Mouse (Mus musculus) R1 (cell line): ENCODE data around the gene Krt31.
A peak's percentile ranks its signal among the peaks of the same experiment; 100 is the strongest.

Experiments used
- DNase-seq: peaks from one replicate; pipeline ENCODE4 v3.0.0-alpha.2; 2018; ENCODE audit warnings: low read depth, low spot score

Gene Krt31

DNA sequence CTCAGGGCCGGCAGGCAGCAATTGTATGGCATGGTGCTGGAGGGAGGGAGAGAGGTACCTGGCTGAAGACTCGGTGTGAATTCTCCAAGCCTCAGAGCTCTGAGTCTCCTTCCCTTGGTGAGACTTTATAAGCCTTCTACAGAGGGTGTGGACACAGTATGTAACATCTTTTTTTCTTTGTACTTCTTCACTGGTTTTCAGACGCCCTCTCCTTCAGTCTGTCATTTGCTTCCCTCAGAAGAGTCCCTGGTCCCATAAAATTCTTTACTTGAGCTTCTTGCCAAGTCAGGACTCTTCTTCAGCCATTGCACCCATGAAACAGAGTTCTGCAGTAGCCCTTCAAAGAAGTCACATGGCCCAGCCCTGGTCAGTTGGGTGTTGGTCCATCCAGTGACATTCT is at the start of gene Krt31:
Gene Krt31, minus strand, starts transcription at position 101 of the 400 bp plus-strand sequence.
- DNase-seq, result no peak

DNA sequence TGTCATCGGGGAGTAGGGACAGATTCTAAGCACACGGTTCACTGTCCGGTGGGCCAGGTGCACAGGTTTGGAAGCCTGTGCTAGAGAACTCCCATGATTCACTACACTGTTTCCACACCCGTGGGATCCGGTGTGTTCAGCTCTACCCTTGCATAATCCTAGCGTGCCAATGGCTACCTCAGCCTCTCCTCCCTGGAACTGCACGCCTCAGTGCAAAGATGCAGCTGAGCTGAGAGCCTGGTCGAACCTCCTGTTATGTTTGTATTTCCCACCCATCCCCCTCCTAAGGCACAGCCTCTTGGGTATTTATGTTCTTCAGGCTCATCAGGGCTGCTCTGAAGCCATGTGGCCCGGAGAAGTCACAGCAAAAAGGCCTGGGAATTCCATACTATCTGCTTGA is 47.5 kb upstream of the Krt31 start:
- DNase-seq, result no peak

- no peak for DNase-seq
These were observed 45.8 kb upstream of the Krt31 start, which contains the start of gene Krt35 for GRCm38 (mm10) chr11:100096141-100096540. Gene Krt35, minus strand, starts transcription at chr11:100096241.

DNA sequence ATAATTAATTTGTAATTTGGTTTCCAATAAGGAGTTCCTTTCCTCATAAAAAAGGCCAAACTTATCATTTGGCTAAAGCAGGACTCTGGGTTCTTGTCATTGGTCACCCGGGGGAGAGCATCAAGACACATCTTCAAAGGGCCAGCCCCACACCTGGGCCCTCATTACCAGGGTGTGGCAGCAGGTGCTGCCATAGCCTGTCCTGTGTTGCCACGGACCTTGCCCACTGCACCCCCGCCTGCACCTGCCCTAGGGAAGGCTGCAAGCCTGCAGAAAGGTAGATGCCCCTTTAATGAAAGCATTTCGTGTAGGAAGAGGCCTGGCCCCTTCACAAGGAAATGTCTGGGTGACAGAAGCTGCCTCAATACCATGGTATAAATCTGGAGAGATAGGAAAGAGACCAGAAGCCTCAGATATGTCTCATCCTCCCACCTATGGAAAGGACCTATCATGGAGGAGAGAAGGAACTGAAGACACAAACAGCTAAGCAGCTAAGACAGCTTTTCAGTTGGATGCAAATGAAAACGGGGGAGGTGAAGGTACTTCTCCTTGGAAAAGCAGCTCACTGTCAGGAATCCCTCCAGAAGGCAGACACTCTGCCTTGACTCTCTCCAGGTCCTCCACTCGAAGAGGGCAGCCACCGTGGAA is 38.2 kb upstream of the Krt31 start:
- no peak for DNase-seq

DNA sequence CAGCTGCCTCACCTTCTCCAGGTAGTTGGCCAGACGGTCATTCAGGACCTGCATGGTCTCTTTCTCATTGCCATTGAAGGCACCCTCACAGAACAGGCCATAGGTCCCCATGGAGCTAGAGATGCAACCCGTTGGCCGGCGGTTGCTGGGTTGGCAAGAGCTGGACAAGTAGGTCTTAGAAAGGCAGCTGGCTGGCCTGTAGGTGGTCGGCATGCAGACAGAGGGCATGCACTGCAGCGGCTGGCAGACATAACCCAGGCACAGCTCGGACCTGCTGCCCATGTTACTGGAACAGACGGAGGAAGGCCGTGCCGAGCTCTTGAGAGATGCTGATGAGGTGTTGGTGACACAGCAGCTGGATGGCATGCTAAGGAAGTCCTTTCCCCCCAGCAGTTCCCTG is 37.5 kb upstream of the Krt31 start, which contains the start of gene Krt32:
Gene Krt32, minus strand, starts transcription at position 366 of the 400 bp plus-strand sequence.
- no peak for DNase-seq

GRCm38 (mm10) chr11:100073873-100074272 is 23.5 kb upstream of the Krt31 start:
- DNase-seq, result no peak

DNA sequence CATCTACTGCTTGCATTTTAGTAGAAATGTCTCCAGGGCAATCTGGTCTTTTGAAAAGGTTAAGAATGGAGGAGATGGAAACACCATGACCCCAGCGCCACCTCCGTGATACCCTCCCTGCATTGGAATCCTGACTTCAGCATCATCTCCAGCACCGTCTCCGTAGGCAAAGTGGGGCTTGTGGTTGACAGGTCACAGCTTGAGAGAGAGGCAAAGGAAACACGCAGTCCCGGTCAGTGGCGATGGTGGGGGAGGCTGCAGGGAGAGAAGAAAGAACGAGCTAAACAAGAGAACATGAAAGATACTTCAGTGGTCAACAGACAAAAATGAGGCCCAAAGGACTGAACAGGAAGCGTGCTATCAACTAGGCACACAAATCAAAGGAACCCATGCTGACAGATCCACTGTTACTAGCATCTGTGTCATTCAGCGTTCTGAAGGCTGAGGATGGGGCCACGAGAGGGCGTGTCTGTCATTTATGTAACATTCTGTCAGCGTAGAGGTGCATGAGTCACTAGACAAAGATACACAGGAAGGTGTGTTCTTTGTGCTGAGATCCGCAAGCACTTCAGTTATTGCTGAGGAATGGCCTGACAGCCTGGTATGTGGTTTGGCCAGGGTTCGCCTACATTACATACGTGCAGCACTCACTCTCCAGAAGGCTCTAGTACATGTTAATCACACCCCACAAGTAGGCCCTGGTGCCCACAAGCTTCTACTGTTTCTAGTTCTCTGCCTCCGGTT is 17.1 kb upstream of the Krt31 start:
- peak; percentile 12 for DNase-seq

GRCm38 (mm10) chr11:100066236-100067010 is 16.1 kb upstream of the Krt31 start:
- DNase-seq, result no peak

- DNase-seq, result peak; percentile 78
These were observed 8.5 kb upstream of the Krt31 start for GRCm38 (mm10) chr11:100058875-100059274.

GRCm38 (mm10) chr11:100055686-100056655 is 5.6 kb upstream of the Krt31 start:
- no peak for DNase-seq

DNA sequence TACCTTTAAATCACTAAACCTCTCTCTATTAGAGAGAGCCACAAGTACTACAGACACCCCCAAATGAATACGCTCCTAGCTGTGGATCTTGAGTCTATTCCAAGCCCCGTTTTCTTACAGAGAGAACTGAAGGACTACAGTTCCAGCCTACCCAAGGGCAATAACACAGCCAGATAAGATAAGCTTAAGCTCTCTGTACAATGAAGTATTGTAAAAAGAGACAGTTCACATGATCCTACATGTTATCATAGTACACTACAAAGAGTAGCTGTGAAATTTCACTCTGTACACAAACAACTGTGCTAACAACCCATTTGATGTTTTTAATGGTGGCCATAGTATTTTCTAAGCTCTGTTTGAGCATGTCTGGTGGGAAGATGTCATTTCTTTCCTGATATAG is 3.2 kb downstream of the Krt31 start:
- no peak for DNase-seq

- DNase-seq, result no peak
These were observed 4.0 kb downstream of the Krt31 start for GRCm38 (mm10) chr11:100046303-100046866.

DNA sequence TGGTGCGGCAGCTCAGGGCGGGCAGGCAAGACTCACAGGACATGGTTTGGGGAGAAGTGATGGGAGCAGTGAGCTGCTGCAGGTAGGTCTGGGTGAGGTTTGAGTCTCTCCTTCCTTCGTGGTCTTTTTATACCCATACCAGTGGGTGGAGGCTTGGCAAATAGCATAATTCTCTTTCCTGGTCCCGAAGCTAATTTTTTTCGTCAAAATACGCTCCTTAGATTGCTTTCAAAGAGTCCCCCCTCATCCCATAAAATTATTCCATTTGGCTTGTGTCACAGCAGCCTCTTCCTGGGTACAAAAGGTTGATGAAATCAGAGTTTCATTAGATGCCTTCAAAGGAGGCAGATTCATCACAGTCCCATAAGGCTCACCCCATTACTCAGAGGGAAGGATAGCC is 8.9 kb downstream of the Krt31 start, which contains the start of gene Krt34:
Gene Krt34, minus strand, starts transcription at position 101 of the 400 bp plus-strand sequence.
- DNase-seq, result no peak

DNA sequence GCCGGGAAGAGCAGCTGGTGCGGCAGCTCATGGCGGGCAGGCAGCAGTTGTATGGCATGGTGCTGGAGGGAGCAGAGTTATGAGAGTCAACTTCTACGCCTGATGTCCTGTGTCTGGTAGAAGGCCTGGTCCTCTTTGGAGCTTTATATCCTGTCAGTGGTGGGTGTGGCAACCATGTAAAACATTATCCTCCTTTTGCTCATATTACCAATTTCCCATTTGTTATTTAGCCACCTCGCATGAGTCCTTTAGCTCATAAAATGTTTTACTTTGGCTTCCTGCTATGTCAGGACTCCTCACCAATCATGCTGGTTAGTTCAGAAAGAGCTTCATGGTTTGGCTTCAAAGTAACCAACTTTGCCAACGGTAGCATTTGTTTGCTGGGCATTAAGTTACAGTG is 20.6 kb downstream of the Krt31 start, which contains the start of gene Krt33b:
Gene Krt33b, minus strand, starts transcription at position 101 of the 400 bp plus-strand sequence.
- DNase-seq, result no peak

- DNase-seq, result no peak
These were observed 28.9 kb downstream of the Krt31 start for GRCm38 (mm10) chr11:100021438-100021837.

GRCm38 (mm10) chr11:100019466-100019865 is 30.9 kb downstream of the Krt31 start:
- no peak for DNase-seq

DNA sequence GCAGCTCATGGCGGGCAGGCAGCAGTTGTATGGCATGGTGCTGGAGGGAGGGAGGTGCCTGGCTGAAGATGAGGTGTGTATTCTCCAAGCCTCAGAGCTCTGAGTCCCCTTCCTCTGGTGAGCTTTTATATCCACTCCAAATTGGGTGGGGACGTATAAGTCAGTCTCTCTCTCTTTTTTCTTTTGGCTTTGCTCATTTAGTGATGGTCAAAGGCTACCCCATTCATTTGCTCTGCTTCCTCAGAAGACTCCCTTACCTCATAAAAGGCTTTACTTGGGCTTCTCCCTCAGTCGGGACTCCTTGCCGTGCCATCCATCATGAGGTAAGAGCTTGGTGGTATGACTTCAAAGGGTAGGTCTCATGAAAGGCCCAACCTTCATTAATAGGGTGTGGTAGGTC is 34.2 kb downstream of the Krt31 start, which contains the start of gene Krt33a:
Gene Krt33a, minus strand, starts transcription at position 101 of the 400 bp plus-strand sequence.
- no peak for DNase-seq

GRCm38 (mm10) chr11:100013691-100014171 is 36.6 kb downstream of the Krt31 start:
- DNase-seq, result no peak

GRCm38 (mm10) chr11:100010682-100011081 is 39.7 kb downstream of the Krt31 start:
- no peak for DNase-seq

DNA sequence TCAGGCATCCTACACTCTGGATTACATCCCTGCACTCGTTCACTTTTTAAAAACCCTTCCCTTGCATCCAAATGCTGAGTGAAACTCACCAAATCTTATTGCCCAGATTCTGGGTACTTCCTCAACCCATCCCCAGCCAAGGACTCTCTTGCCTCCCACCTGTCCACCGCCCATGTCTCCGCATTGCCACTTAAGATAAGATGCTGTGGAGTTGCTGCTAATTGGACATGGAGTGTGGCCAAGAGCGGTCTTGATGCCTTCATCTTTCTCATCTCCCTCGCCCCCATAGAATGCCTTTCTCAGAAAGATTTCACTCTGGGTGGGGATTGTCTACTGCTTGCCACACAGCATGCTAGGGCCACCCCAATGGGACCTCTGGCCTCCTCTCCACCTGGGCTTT is 42.0 kb downstream of the Krt31 start:
- no peak for DNase-seq
